Mouse (Mus musculus) liver, embryonic 14.5 days (tissue): ENCODE measurements around the gene Nek10.

Experiments used
- CTCF ChIP-seq: IDR thresholded peaks from 2 replicates; pipeline ENCODE4 v1.5.1; 2016; ENCODE audit warnings: antibody characterized with exemption, low read depth, control low read depth
- EP300 ChIP-seq: IDR thresholded peaks from 2 replicates; pipeline ENCODE4 v1.6.1; 2016; ENCODE audit warnings: antibody characterized with exemption, low read depth

GRCm38 (mm10) chr14:14991642-14992041 is 188.4 kb downstream of the Nek10 start:
- no peak for TF ChIP-seq CTCF
- no peak for TF ChIP-seq EP300
